Mouse (Mus musculus) adrenal gland, adult 2 months (tissue): ENCODE measurements around the gene 1700024G13Rik. TPM values are rescaled to one million over a fixed set of nuclear protein-coding genes. Genes with fewer than 3 reads are reported as not detected.
"Not testable (repeated sequence)": the region's sequence is repeated elsewhere in the genome, so short reads cannot be mapped to it uniquely, and the experiment has no call there.

Experiments
- DNase-seq: peaks from one replicate; pipeline ENCODE4 v3.0.0; 2021
- long read RNA-seq: library from polyadenylated mRNA; stranded (forward); transcript quantifications from one replicate; pipeline ENCODE4 v2.0.0, GENCODE M21; 2021
- polyA plus RNA-seq: library from polyadenylated mRNA; depleted of rRNA; stranded (reverse); fragments of >200 nt; gene quantifications from 2 replicates; pipeline ENCODE4 v1.2.3, GENCODE M21; 2012; rRNA removed
- total RNA-seq, 2 experiments: library from RNA; stranded (reverse); gene quantifications; 2 replicates each; pipeline ENCODE4 v1.2.3; 2021

The 1700024G13Rik gene
- total RNA-seq = not detected
- not detected in 2 replicates for polyA plus RNA-seq
- long read RNA-seq = 0 reads

DNA sequence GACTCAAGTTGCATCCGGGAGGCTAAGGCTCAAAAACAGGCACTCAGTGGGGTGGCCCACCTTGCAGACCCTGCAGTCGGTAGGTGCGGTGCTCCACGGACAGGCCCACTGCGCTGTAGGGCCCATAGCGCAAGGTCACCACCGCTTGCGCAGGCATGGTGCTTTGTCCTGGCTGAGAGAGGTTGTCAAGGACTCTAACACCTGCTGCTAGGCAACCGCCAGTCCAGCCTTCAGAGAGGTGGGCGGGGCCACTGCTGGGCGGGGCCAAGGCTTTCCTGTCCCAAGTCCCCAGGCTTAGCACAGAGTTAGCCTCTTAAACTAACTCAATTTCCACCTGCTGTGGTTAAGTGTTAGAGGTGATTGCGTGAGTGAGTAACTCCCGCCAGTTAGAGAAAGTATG lies at the start of gene 1700024G13Rik:
1700024G13Rik (minus strand) TSS at position 196 of the 400 bp plus-strand sequence.
- peak; percentile 85 for DNase-seq

- DNase-seq = no peak
Observed at GRCm38 (mm10) chr14:32437352-32437793, 49.2 kb upstream of the 1700024G13Rik start.

- no peak for DNase-seq
Observed at GRCm38 (mm10) chr14:32429030-32429602, 40.9 kb upstream of the 1700024G13Rik start.

DNA sequence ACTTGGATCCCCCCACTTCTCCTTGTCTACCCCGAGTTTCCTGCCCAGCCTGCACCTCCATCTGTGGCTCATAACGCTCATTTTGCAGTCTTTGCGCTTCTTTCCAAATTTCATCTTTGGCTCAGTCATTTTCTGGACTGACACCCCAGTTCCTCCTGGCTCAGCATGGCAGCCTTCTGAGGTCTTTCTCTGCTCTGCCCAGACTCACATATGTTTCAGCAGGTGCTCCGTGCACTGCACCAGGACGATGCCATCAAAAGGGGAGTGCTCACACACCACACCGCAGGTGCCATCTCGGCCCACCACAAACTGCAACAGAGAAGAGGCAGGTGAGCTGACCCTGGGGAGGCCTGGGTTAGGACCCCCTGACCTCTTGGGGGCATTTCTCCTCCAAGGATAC lies 35.8 kb upstream of the 1700024G13Rik start:
- no peak for DNase-seq

- DNase-seq = no peak
Observed at GRCm38 (mm10) chr14:32418747-32419146, 30.6 kb upstream of the 1700024G13Rik start.

DNA sequence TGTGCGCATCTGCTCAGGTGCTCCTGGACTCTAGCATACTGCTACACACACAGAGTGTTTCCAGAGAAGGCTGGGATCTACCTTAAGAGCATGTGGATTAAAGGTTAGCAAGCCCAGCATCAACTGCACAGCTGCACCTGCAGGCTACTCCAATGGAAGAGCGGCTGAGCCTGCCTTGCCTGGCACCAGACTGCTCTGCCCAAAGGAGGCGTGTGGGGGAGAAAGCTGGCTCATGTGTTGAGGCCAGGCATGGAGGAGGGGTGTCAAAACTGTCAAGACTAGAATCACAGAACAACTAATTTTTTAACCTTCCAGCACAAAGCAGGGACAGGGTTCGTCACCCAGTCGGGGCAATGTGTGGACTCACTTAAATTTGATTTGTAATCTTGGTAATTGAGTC lies 23.9 kb upstream of the 1700024G13Rik start:
- DNase-seq = no peak

DNA sequence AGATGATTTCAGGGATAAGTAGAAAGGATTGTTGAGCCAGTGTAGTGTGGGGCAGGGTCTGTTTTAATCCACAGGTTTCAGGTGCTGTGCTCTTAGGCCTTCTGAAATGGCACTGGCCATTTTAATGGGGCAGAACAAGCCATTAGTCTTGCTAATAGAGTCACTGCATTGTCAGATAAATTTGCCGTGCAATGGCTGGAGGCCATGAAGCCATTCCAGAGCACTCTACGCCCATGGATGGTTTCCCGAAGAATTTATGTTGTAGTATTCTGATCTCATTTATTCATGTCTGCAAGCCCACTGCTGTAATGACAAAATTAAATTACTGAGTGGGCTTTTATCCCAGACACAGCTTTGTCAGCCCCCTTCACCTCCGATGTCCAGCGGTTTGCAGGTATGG lies 21.9 kb upstream of the 1700024G13Rik start:
- no peak for DNase-seq

- not testable (repeated sequence) for DNase-seq
Observed at GRCm38 (mm10) chr14:32405399-32405798, 17.2 kb upstream of the 1700024G13Rik start.

GRCm38 (mm10) chr14:32381619-32382018 lies 6.6 kb downstream of the 1700024G13Rik start:
- DNase-seq = no peak

- no peak for DNase-seq
Observed at GRCm38 (mm10) chr14:32381066-32381465, 7.1 kb downstream of the 1700024G13Rik start.

GRCm38 (mm10) chr14:32380099-32380480 lies 8.1 kb downstream of the 1700024G13Rik start:
- DNase-seq = no peak

DNA sequence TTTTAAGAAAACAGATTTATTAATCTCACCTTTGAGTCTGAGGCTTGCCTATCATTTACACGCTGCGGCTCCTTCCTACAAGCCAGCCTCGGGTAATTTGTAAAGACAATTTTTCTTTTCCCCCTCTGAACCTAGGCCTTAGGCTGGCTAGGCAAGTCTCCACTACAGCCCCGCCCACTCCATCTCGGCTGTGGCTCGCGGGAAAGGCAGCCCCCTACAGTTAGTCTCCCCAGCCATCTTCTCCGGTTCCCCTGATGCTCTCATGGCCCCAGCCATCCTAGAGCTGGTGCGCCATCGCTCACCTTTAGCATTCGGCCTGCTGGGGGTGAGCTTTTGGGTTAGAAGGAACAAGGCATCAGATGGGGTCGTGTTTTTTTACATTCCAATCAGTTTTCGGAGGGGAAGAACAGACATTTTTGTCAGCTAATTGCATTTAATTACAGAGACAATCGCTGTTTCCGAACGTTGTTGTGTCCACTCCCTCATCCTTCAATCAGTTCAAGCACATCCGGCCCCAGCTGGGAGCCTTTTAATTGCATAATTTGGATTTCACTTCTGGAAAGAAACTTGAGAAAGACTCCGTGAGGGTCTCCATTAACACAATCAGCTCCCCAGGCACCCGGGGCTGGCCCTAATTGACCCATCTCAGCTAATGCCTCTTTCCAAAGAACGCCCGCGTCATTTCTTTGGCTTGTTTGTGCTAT lies 8.6 kb downstream of the 1700024G13Rik start:
- no peak for DNase-seq

- DNase-seq = no peak
Observed at GRCm38 (mm10) chr14:32372510-32372909, 15.7 kb downstream of the 1700024G13Rik start.

DNA sequence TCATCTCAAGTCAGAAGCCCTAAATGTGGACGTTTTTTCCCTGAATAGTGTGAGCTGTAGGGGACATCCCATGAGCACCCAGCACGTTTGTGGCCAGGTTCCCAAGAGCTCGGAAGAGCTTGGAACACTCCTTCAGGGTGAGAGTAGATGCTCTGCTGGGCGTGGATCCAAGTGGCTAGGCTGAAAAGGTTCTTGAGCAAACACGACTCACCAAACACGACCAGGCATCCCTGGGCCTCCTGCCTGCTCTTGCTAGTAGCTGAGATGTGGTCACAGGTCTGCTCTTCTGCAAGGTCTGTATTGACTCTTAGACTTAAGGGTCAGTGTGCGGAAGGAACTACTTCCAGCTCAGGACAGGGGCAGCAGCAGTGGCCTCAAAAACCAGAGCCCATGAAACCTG lies 18.4 kb downstream of the 1700024G13Rik start:
- DNase-seq = no peak

DNA sequence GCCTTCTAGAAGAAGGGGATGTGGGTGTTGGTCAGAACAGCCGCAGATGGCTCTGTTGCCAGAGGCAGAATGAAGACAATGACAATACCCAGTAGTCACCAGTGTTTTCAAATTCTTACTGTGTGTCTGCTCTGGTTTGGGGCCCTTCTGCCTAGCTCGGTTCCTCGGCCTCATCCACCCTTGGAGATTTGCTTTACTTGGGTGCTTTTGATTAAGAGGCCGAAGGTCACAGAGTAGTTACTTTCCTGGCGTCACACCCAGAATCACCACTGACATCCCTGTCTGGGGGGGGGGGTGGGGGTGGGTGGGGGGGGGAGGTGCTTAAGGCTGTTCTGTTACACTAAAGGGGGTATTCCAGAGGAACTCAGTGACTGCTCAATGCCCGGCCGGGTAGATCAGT lies 23.8 kb downstream of the 1700024G13Rik start:
- no peak for DNase-seq

DNA sequence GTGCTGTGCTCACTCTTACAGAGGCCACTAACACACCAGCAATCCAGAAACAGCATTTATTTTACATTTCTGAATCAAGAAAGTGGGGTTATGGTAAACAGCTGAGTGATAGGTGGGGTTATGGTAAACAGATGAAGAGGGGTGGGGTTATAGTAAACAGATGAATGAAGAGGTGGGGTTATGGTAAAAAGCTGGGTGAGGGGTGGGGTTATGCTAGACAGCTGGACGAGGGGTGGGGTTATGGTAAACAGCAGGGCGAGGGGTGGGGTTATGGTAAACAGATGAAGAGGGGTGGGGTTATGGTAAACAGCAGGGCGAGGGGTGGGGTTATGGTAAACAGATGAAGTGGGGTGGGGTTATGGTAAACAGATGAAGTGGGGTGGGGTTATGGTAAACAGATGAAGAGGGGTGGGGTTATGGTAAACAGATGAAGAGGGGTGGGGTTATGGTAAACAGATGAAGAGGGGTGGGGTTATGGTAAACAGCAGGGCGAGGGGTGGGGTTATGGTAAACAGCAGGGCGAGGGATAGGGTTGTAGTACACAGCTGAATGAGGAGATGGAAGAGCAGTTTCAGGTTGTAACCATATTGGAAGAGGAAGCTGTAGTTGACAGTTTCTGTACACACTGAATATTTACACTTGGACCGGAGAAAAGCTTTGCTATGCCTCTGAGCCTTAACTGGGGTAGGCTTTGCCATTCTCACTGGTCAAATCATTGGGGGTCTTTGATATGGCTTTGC lies 36.8 kb downstream of the 1700024G13Rik start:
- not testable (repeated sequence) for DNase-seq

DNA sequence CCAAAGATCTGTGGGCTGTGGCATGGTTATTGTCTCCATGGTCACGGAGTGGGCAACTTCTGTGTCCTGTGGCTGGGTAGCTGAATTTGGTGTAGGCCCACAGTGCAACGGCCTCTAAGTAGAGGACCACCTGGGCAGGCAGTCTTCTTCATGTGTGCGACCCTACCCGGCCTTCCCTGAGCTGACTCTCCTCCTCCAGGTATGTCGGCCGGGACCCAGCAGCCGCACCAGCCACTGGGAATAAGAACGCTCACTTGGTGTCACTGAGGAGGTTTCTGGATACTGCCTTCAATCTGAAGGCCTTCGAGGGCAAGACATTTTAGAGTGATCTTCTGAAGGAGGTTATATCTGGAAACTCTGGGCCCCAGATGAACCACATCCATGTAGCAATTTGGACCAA lies 40.9 kb downstream of the 1700024G13Rik start:
- no peak for DNase-seq

- peak; percentile 8 for DNase-seq
Observed at GRCm38 (mm10) chr14:32344694-32345093, 43.5 kb downstream of the 1700024G13Rik start.

GRCm38 (mm10) chr14:32344176-32344575 lies 44.0 kb downstream of the 1700024G13Rik start:
- no peak for DNase-seq

GRCm38 (mm10) chr14:32341823-32342222 lies 46.4 kb downstream of the 1700024G13Rik start:
- DNase-seq = no peak

DNA sequence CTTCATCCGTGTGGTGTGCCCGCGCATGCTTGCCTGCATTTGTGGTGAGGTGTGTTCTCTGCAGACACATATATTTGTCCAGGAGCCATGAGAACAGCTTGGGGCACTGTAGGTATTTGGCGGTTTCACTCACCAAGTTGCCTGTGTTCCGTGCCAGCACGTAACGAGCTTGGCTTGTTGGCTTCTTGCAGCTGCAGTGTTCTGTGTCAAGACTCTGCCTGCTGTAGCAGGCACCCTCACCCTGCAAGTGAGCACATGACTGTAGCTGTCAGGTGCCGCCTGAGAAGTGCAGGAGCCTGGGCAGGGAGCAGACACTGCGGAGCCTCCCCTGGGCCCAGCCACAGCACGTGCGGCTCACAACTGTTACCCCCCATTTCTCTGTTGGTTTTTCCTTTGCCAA lies 51.6 kb downstream of the 1700024G13Rik start:
- DNase-seq = no peak

- DNase-seq = no peak
Observed at GRCm38 (mm10) chr14:32336021-32336420, 52.2 kb downstream of the 1700024G13Rik start.
